Mouse (Mus musculus) erythroblast, embryonic 14.5 days (primary cell): ENCODE measurements around the gene Tusc2.

Experiments used
- GATA1 ChIP-seq: IDR thresholded peaks from 2 replicates; pipeline ENCODE4 v1.6.1; 2012; ENCODE audit warnings: low read length, inconsistent platforms, mixed read lengths
- TAL1 ChIP-seq: IDR thresholded peaks from 3 replicates; pipeline ENCODE4 v1.6.1; 2012; ENCODE audit warnings: low read length, inconsistent platforms, mixed read lengths

DNA sequence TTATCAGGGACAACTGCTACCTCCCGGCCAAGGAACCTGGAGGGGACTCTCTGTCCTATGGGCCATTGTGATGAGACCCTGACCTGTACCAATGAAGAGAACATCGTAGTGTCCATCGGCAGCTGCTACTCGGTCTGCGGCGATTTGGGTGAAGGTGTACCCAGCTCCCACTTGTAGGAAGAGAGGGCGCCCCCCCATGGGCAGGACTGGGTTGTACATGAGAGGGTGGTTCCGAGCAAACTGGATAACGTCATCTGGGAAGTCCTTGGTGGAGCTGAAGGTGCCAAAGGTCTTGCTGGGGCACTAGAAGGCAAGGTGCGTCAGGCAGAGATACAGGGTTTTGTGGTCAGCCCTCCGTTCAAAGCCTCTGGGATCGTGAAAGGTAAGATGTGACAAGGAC is 37.7 kb downstream of the Tusc2 start:
- TF ChIP-seq GATA1 (no peak), TAL1 (no peak)
